Mouse (Mus musculus): ENCODE measurements at regions not wholly inside any gene's neighbourhood (a gene's known extent, or its start where the extent isn't known, plus 50 kb on each side); places are given as distances from the start of the nearest gene placed in this dataset.

DNA sequence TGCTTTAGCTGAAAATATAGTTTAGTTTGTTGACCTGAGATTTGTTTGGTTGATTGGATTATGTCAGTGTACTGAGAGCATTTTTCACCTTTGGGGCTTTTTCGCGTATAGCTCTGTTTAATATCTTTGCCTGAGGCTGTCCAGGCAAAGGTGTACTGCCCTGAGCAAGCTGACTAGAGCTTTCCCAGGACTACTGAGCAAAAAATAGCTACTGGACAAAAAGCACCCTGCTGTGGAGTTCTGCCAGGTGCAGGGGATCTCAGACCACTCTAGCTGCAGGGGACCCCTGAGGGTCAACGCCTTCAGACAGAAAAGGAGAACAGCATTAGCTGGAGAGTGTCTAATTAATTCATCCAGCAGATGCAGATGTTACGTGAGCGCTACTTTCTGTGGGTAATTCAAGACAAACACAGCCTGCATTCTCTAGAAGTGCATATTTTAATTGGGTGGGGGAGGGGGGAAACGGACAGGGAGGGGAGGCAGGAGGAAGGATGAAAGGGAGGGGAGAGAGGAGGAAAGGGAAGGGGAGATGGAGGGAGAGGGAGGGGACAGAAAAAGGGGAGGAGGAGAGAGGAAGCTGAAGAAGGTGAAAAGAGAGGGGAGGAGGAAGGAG, 61.7 kb downstream of the Thnsl1 start:
- 30% methylated on average over 6 of the region's 6 CpGs for WGBS
- no peak for DNase-seq (ENCODE audit: low spot score)
- Histone ChIP-seq H3K36me3 (no peaks in the 10 kb centered on the region), H3K9me3 (no peaks in the 10 kb centered on the region), H3K4me3 (peak overlapping the region; percentile 5; the same call in 1 of the 2 replicates), H3K27ac (no peak overlapping the region), H3K27me3 (ENCODE audit: insufficient read depth, poor library complexity, severe bottlenecking) (no peaks in the 10 kb centered on the region), H3K4me1 (peaks cover 25% of the 10 kb centered on the region; the same call in 1 of the 2 replicates)

GRCm38 (mm10) chr2:21269989-21270846, 64.7 kb downstream of the Thnsl1 start:
- no peak for DNase-seq (ENCODE audit: low spot score)
- H3K4me1 ChIP-seq, result peaks cover 16% of the 10 kb centered on the region; the same call in 1 of the 2 replicates
- no peaks in the 10 kb centered on the region for H3K27me3 ChIP-seq (ENCODE audit: insufficient read depth, poor library complexity, severe bottlenecking)
- WGBS, result 72% methylated on average over 12 of the region's 12 CpGs
- no peaks in the 10 kb centered on the region for H3K36me3 ChIP-seq
- no peaks in the 10 kb centered on the region for H3K9me3 ChIP-seq
- no peak overlapping the region for H3K4me3 ChIP-seq
- H3K27ac ChIP-seq, result no peak overlapping the region

DNA sequence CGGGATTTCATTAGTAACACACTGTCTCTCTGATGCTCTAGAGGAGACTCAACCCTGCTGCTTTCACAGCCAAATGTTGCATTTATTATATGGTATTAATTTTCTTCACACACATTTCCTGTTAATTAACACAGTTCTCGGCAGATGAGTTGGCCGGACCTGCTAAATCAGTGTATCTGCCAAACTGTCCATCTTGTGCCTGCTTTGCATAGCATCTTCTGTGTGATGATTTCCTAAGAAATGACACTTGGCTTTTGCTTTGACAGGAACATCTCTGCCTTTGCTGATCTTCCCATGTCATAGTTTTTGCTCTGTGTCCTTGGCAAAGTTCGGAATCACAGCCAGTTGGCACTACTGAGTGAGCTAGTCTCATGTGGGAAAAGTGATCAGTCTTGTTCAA, 67.9 kb downstream of the Thnsl1 start:
- no peak for DNase-seq (ENCODE audit: low spot score)
- Histone ChIP-seq H3K27me3 (ENCODE audit: insufficient read depth, poor library complexity, severe bottlenecking) (no peaks in the 10 kb centered on the region), H3K36me3 (no peaks in the 10 kb centered on the region), H3K4me3 (no peak overlapping the region), H3K9me3 (no peaks in the 10 kb centered on the region), H3K4me1 (peaks cover 7% of the 10 kb centered on the region; the same call in 1 of the 2 replicates), H3K27ac (no peak overlapping the region)
- 86% methylated on average over 4 of the region's 4 CpGs for WGBS

- Histone ChIP-seq H3K4me3 (no peak overlapping the region), H3K36me3 (no peaks in the 10 kb centered on the region), H3K4me1 (peaks cover under 1% of the 10 kb centered on the region; the same call in 1 of the 2 replicates), H3K9me3 (no peaks in the 10 kb centered on the region), H3K27ac (no peak overlapping the region), H3K27me3 (ENCODE audit: insufficient read depth, poor library complexity, severe bottlenecking) (no peaks in the 10 kb centered on the region)
- DNase-seq (ENCODE audit: low spot score), result no peak
- whole genome bisulfite sequencing, result 81% methylated on average over 4 of the region's 4 CpGs
Observed at GRCm38 (mm10) chr2:21275315-21275714, 69.8 kb downstream of the Thnsl1 start.

- 35% methylated on average over 9 of the region's 9 CpGs for WGBS
- Histone ChIP-seq H3K36me3 (no peaks in the 10 kb centered on the region), H3K4me3 (no peak overlapping the region), H3K9me3 (no peaks in the 10 kb centered on the region), H3K27ac (no peak overlapping the region), H3K27me3 (ENCODE audit: insufficient read depth, poor library complexity, severe bottlenecking) (no peaks in the 10 kb centered on the region), H3K4me1 (no peaks in the 10 kb centered on the region)
- DNase-seq (ENCODE audit: low spot score), result peak; percentile 83
Observed at GRCm38 (mm10) chr2:21280794-21281420, 75.4 kb downstream of the Thnsl1 start.

DNA sequence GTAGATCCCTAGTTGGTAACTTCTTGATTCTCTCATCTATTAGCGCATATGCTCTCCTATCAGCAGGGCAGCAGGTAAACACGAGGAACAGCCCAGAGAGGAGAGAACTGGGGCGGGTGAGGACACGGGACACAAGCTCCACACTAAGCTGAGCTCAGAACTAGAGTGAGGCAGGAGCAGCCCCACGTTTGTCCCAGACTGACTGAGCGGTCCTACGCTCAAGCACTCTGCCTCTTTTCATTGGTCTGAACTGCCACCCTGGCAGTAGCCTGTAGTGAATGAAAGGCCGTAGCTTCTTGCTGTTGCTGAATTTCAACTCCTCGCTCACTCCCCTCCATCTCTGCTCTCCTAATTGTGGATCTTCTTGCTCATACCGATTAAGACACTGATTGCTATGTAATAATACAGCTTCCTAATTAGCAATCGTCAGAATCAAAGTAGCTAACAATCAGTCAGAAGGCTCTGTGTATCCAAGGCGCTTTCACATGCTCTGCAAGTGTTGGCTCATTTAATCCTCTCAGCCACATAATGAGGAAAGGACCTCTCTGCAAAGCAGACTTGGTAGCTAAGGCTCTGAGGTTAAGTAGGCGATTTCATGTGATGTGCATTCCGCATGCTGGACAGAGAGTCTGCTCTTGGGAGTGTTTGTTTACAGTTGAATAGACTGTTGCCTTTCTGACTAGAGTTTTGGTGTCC, 77.1 kb downstream of the Thnsl1 start:
- no peak overlapping the region for H3K4me3 ChIP-seq
- H3K27ac ChIP-seq, result no peak overlapping the region
- no peaks in the 10 kb centered on the region for H3K4me1 ChIP-seq
- H3K9me3 ChIP-seq, result no peaks in the 10 kb centered on the region
- WGBS, result 68% methylated on average over 14 of the region's 14 CpGs
- DNase-seq (ENCODE audit: low spot score), result no peak
- H3K27me3 ChIP-seq (ENCODE audit: insufficient read depth, poor library complexity, severe bottlenecking), result no peaks in the 10 kb centered on the region
- no peaks in the 10 kb centered on the region for H3K36me3 ChIP-seq

DNA sequence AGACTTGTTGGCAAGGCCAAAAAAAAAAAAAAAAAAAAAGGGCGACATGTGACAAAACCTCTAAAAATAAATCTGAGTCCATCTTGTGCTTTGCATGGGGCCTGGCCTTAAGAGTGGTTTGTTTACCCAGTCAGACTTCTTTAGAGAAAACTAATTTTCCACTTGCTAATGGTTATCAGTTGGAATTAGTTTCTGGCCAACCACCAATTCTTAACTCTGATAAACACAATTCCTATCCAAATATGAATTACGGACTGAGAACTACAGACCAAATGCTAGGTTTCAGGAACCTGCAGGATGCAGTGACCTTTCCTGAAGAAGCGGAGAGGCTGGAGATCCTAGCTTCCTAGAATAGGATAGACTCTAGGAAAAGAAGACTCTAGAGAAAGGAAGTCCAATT, 79.4 kb downstream of the Thnsl1 start:
- WGBS, result 79% methylated on average over 3 of the region's 3 CpGs
- H3K36me3 ChIP-seq, result no peaks in the 10 kb centered on the region
- no peaks in the 10 kb centered on the region for H3K9me3 ChIP-seq

GRCm38 (mm10) chr2:21287786-21288185, 79.6 kb upstream of the Gpr158 start:
- Histone ChIP-seq H3K9me3 (no peaks in the 10 kb centered on the region), H3K36me3 (no peaks in the 10 kb centered on the region), H3K27me3 (ENCODE audit: insufficient read depth, poor library complexity, severe bottlenecking) (no peaks in the 10 kb centered on the region), H3K4me1 (no peaks in the 10 kb centered on the region), H3K4me3 (no peak overlapping the region), H3K27ac (no peak overlapping the region)
- WGBS, result 83% methylated on average over 13 of the region's 13 CpGs
- DNase-seq (ENCODE audit: low spot score), result no peak

More for the DNA sequence above, 79.4 kb downstream of the Thnsl1 start:
- no peak overlapping the region for H3K27ac ChIP-seq
- H3K27me3 ChIP-seq (ENCODE audit: insufficient read depth, poor library complexity, severe bottlenecking), result no peaks in the 10 kb centered on the region
- H3K4me1 ChIP-seq, result no peaks in the 10 kb centered on the region
- H3K4me3 ChIP-seq, result no peak overlapping the region
- DNase-seq (ENCODE audit: low spot score), result no peak

GRCm38 (mm10) chr2:21292669-21293151, 74.6 kb upstream of the Gpr158 start:
- DNase-seq (ENCODE audit: low spot score), result no peak
- 63% methylated on average over 2 of the region's 2 CpGs for WGBS

GRCm38 (mm10) chr2:21294002-21294401, 73.3 kb upstream of the Gpr158 start:
- no peaks in the 10 kb centered on the region for H3K27me3 ChIP-seq (ENCODE audit: insufficient read depth, poor library complexity, severe bottlenecking)

More at GRCm38 (mm10) chr2:21292669-21293151, 74.6 kb upstream of the Gpr158 start:
- no peaks in the 10 kb centered on the region for H3K4me1 ChIP-seq
- H3K36me3 ChIP-seq, result no peaks in the 10 kb centered on the region
- no peaks in the 10 kb centered on the region for H3K27me3 ChIP-seq (ENCODE audit: insufficient read depth, poor library complexity, severe bottlenecking)
- no peak overlapping the region for H3K4me3 ChIP-seq
- H3K27ac ChIP-seq, result no peak overlapping the region
- no peaks in the 10 kb centered on the region for H3K9me3 ChIP-seq

GRCm38 (mm10) chr2:21299681-21300080, 67.7 kb upstream of the Gpr158 start:
- H3K27me3 ChIP-seq (ENCODE audit: insufficient read depth, poor library complexity, severe bottlenecking), result no peaks in the 10 kb centered on the region
- no peak overlapping the region for H3K4me3 ChIP-seq
- no peaks in the 10 kb centered on the region for H3K9me3 ChIP-seq
- H3K4me1 ChIP-seq, result no peaks in the 10 kb centered on the region
- no peak overlapping the region for H3K27ac ChIP-seq
- no peaks in the 10 kb centered on the region for H3K36me3 ChIP-seq
- DNase-seq (ENCODE audit: low spot score), result no peak
- 85% methylated on average over 5 of the region's 5 CpGs for WGBS

More at GRCm38 (mm10) chr2:21294002-21294401, 73.3 kb upstream of the Gpr158 start:
- Histone ChIP-seq H3K36me3 (no peaks in the 10 kb centered on the region), H3K4me3 (no peak overlapping the region), H3K27ac (no peak overlapping the region), H3K9me3 (no peaks in the 10 kb centered on the region), H3K4me1 (no peaks in the 10 kb centered on the region)
- no peak for DNase-seq (ENCODE audit: low spot score)
- 73% methylated on average over 2 of the region's 2 CpGs for WGBS

Measured in heart, embryonic 10.5 days (tissue).